Mouse (Mus musculus) retina, postnatal 1 day (tissue): ENCODE results near the gene Timm22.

Source experiments
- DNase-seq: peaks from one replicate; pipeline ENCODE4 v3.0.0-alpha.2; 2012

The Timm22 gene

GRCm38 (mm10) chr11:76392532-76392931, 14.2 kb upstream of the Timm22 start:
- no peak for DNase-seq

GRCm38 (mm10) chr11:76392996-76393395, 13.8 kb upstream of the Timm22 start:
- DNase-seq: no peak

- peak; percentile 74 for DNase-seq
Observed at GRCm38 (mm10) chr11:76397650-76398311, 9.0 kb upstream of the Timm22 start.

GRCm38 (mm10) chr11:76398312-76398797, 8.4 kb upstream of the Timm22 start:
- peak; percentile 62 for DNase-seq

- peak; percentile 91 for DNase-seq
Observed at GRCm38 (mm10) chr11:76398798-76399586, 7.8 kb upstream of the Timm22 start, which contains the start of gene Nxn. Nxn (minus strand) TSS chr11:76399140.

- peak; percentile 80 for DNase-seq
Observed at GRCm38 (mm10) chr11:76399587-76400330, 7.0 kb upstream of the Timm22 start.

- DNase-seq: no peak
Observed at GRCm38 (mm10) chr11:76401398-76401797, 5.4 kb upstream of the Timm22 start.

GRCm38 (mm10) chr11:76405113-76405512, 1.6 kb upstream of the Timm22 start:
- no peak for DNase-seq

GRCm38 (mm10) chr11:76405626-76406264, 1.0 kb upstream of the Timm22 start:
- DNase-seq: no peak

GRCm38 (mm10) chr11:76410826-76411225, 4.1 kb downstream of the Timm22 start:
- peak; percentile 71 for DNase-seq

GRCm38 (mm10) chr11:76413202-76413601, 6.5 kb downstream of the Timm22 start:
- no peak for DNase-seq

- DNase-seq: no peak
Observed at GRCm38 (mm10) chr11:76415001-76415400, 8.2 kb downstream of the Timm22 start.

GRCm38 (mm10) chr11:76415985-76416384, 9.2 kb downstream of the Timm22 start:
- DNase-seq: no peak

- no peak for DNase-seq
Observed at GRCm38 (mm10) chr11:76418423-76418822, 11.7 kb downstream of the Timm22 start.

- DNase-seq: no peak
Observed at GRCm38 (mm10) chr11:76419179-76419578, 12.4 kb downstream of the Timm22 start.

- DNase-seq: no peak
Observed at GRCm38 (mm10) chr11:76420896-76421295, 14.1 kb downstream of the Timm22 start.

- DNase-seq: no peak
Observed at GRCm38 (mm10) chr11:76425749-76426148, 19.0 kb downstream of the Timm22 start.

GRCm38 (mm10) chr11:76427781-76428180, 21.0 kb downstream of the Timm22 start:
- DNase-seq: no peak

- no peak for DNase-seq
Observed at GRCm38 (mm10) chr11:76429046-76429445, 22.3 kb downstream of the Timm22 start.

GRCm38 (mm10) chr11:76429556-76429955, 22.8 kb downstream of the Timm22 start:
- DNase-seq: no peak

- no peak for DNase-seq
Observed at GRCm38 (mm10) chr11:76429966-76430631, 23.3 kb downstream of the Timm22 start.

GRCm38 (mm10) chr11:76436009-76436408, 29.3 kb downstream of the Timm22 start:
- no peak for DNase-seq
